Mouse (Mus musculus): ENCODE measurements at regions not wholly inside any gene's neighbourhood (a gene's known extent, or its start where the extent isn't known, plus 50 kb on each side); places are given as distances from the start of the nearest gene placed in this dataset.
"Not testable (repeated sequence)": the region's sequence is repeated elsewhere in the genome, so short reads cannot be mapped to it uniquely, and the experiment has no call there.

DNA sequence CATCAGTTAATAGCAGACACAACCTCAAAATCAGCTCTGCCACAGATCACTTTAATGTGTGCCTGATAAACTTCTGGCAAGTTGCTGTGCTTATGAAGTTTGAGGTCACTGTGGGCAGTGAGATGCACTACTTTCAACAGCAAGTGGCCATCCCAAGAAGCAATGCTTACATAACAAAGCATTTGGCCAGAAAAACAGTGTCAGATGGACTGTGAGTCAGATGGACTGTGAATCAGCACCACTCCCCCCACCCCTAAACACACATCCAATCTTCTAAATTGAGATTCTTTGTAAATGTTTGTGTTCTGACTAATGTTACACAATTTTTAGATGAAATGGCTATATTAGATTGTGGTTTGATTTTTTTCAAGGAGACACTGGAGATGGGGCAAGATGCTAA lies 550.7 kb downstream of the Nxph1 start:
- peak; percentile 3 for DNase-seq (ENCODE audit: low read depth, low spot score)

GRCm38 (mm10) chr6:9534395-9534794 lies 586.2 kb downstream of the Nxph1 start:
- no peak for DNase-seq (ENCODE audit: low read depth, low spot score)

DNA sequence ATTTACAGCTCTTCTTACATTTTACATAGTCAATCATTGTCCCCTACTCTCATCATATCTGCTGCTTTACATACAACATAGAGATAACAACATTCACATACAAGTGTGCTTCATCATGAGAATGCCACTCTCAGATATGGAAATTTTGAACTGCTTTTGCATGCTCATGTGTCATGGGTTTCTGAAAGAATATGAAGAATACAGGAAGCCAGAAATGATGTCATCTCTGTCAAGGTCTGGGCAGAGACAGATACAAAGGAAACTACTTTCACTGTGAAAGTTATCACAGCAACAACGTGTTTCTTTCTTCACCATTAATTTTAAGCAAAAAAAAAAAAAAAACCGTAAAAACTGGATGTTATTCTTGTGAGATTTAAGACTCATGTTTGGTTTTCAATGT lies 590.5 kb downstream of the Nxph1 start:
- no peak for DNase-seq (ENCODE audit: low read depth, low spot score)

DNA sequence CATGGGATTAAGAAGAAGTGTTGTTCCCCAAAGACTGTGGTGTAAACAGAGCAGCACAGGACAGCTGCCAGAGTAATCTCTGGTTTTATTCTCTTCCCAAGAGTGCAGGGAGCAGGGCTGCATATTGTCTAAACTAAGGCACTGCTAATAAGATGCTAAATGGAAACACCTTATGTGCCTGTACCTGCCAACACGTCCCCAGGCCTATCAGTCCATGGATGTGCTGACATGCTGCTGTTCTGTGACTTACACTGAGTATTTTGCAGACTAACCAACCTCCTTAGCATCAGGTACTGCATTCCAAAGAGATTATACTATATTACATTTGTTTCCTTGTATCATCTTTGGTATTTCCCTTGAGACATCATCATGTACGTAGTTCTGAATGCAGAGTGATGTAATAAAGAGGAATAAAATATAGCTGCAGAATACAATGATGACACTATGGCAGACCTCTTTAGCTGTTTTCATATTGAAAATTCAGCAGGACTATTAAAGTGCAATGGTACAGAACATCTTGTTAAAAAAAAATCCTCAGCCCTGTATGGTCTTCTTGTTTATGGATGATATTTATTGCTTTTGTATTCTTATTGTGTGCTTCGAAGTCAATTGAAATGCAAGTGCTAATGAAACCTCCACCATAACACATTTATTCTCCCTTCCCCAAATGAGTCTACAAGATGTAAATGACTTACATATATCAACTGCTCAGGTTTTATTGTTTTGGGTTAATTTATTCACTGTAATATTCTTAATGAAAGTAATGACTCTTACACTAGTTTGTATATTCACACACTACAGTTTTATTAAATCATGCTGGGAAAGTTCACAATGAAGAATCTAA lies 602.1 kb downstream of the Nxph1 start:
- no peak for DNase-seq (ENCODE audit: low read depth, low spot score)

- no peak for DNase-seq (ENCODE audit: low read depth, low spot score)
Measured at GRCm38 (mm10) chr6:9563290-9564044, 615.2 kb downstream of the Nxph1 start.

GRCm38 (mm10) chr6:9571787-9572186 lies 623.6 kb downstream of the Nxph1 start:
- DNase-seq (ENCODE audit: low read depth, low spot score): no peak

- no peak for DNase-seq (ENCODE audit: low read depth, low spot score)
Measured at GRCm38 (mm10) chr6:9593391-9593790, 645.2 kb downstream of the Nxph1 start.

- DNase-seq (ENCODE audit: low read depth, low spot score): no peak
Measured at GRCm38 (mm10) chr6:9599418-9599817, 651.2 kb downstream of the Nxph1 start.

DNA sequence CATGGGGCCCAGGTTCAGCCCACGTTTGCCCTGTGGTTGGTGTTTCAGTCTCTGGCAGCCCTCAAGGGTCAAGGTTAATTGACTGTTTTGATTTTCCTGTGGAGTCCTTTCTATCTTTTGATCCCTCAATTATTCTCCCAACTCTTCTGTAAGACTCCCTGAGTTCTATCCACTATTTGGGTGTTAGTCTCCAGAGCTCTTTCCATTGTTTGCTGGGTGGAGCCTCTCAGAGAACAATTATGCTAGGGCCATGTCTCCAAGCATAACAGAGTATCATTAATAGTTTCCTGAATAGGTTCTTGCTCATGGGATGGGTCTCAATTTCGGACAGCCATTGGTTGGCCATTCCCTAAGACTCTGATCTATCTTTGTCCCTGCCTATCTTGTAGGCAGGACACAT lies 685.7 kb downstream of the Nxph1 start:
- no peak for DNase-seq (ENCODE audit: low read depth, low spot score)

- not testable (repeated sequence) for DNase-seq (ENCODE audit: low read depth, low spot score)
Measured at GRCm38 (mm10) chr6:9643456-9643855, 695.2 kb downstream of the Nxph1 start.

DNA sequence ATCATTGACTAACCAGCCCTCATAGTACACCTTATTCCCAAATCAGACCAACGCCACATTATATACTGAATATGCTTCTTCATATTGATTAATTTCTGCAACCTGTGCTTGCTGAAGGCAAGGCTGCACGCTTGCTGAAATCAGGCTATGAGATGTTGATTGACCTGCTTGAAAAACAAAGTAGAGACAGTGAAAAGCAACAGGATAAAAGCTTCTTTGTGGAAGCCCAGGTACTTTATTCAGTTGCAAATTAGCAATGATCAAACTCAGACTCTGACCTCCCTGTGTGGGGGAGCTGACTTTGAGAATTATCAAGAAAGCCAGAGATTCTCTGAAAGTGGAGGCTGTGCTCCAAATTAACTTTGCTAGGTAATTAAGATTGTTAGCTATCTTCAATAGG lies 695.7 kb downstream of the Nxph1 start:
- DNase-seq (ENCODE audit: low read depth, low spot score): not testable (repeated sequence)

DNA sequence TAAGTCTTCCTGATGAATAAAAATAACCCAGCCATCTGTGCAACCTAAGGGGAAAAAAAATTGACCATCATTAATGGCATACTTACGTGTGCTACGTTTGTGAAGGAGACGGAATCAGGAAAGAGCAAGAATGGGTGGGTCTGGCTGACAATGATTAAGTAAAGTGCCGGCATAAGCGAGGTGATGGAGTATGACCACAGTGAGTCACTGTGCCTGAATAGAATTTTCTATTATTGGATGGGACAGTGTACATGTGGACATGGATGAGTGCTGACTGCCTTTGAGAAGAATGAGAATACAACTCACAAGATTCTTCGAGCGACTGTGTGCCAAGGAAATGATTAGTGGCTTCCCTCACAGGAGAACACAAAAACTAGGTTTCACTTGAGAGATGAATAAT lies 711.4 kb downstream of the Nxph1 start:
- DNase-seq (ENCODE audit: low read depth, low spot score): no peak

DNA sequence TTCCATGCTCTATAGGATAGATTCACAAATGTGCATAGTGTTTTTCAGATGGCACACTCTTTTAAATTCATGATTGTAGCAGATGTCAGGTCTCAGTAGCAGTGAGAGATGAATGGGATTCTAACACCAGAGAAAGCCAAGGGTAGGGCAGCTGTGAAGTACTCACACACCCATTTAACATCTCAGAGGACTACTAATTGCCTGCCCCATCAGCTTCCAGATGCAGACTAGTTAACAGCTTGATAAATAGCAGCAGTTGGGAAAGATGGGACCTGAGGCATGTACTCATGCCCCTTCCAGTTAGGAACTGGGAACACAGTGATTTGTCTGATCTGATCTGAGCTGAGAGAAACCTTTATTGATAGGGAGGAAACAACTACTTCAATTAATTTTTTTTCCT lies 737.0 kb downstream of the Nxph1 start:
- no peak for DNase-seq (ENCODE audit: low read depth, low spot score)

DNA sequence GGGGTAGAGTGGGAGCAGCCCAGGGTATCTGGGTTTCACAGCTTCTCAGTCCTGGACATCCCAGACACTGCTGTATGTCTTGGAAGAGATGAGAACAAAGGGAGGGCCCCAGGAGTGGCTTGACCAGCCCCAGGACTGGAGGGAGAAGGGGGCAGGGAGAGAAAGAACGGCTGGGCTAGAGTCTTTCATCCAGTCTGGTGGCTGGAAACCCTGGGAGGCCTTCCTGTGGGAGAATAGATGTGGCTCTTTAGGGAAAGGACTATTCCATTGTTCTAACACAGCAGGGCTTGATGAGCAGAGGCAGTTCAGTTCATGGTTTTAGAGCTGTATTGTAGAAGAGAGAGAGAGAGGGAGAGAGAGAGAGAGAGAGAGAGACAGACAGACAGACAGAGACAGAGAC lies 745.5 kb downstream of the Nxph1 start:
- no peak for DNase-seq (ENCODE audit: low read depth, low spot score)

DNA sequence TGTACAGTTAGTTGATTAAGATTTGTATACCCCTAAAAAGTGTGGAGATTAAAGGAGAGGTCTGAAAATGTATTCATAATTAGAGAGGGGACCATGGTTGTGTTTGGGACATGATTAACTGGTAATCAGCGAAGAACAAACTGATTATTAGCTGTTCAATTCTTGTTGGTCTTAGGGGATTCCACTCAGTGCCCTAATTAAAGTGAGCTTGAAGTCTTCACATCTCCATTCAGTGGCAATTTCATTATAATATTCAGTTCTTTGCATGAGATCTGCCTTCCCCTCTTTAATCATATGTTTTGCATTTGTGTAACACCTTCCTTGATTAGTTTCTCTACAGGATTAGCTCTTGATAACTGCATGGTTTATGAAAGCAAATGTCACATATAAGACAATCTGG lies 749.5 kb downstream of the Nxph1 start:
- no peak for DNase-seq (ENCODE audit: low read depth, low spot score)

GRCm38 (mm10) chr6:9698193-9698592 lies 750.0 kb downstream of the Nxph1 start:
- no peak for DNase-seq (ENCODE audit: low read depth, low spot score)
